Mouse (Mus musculus) lung, adult 18-20 months (tissue): ENCODE measurements at regions not wholly inside any gene's neighbourhood (a gene's known extent, or its start where the extent isn't known, plus 50 kb on each side); places are given as distances from the start of the nearest gene placed in this dataset.

Experiments
- DNase-seq, 2 experiments: peaks; one replicate each; pipeline ENCODE4 v3.0.0; 2022; ENCODE audit warnings: mixed read lengths in 2 of 2

- no peak for DNase-seq
These were observed 273.9 kb downstream of the Prim2 start for GRCm38 (mm10) chr1:33395733-33396132.

- DNase-seq, result no peak
These were observed 274.5 kb downstream of the Prim2 start for GRCm38 (mm10) chr1:33394989-33395594.

GRCm38 (mm10) chr1:33370796-33371195 lies 298.8 kb downstream of the Prim2 start:
- DNase-seq, result peak; percentile 17 to 48

- no peak for DNase-seq
These were observed 306.7 kb downstream of the Prim2 start for GRCm38 (mm10) chr1:33362688-33363426.

DNA sequence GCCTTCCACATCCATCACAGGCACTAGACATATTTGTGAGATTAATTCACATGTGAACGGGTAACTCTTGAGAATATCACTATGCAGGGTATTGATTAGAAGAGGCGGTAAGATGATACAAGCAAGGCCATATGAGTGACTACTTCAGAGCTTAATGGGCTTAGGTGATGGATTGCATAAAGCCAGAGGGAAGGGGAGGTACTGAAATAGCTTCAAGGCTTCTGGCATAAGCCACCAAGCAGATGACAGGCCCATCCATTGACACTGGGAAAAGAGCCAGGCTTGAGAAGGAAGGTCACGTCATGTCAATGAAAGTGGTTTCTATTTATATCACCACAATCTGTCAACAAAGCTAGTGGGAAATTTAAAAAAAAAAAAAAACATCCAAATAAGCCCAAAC lies 335.5 kb downstream of the Prim2 start:
- no peak for DNase-seq
